Mouse (Mus musculus) brown adipose tissue, adult 24 weeks (tissue): ENCODE results near the gene Ccnh. TPM values are rescaled to one million over a fixed set of nuclear protein-coding genes. Genes with fewer than 3 reads are reported as not detected.
"Not testable (repeated sequence)": the region's sequence is repeated elsewhere in the genome, so short reads cannot be mapped to it uniquely, and the experiment has no call there.

ENCODE experiments used
- H3K27ac ChIP-seq: fragments of 200-500 bp; replicated peaks from 2 replicates; pipeline ENCODE4 v1.5.1; 2012; ENCODE audit warnings: low read depth, mild to moderate bottlenecking, low read length
- H3K4me1 ChIP-seq: fragments of 200-500 bp; 2 replicates; pipeline ENCODE4 v1.6.1; 2012; ENCODE audit warnings: low read length, mixed read lengths; ENCODE audit not compliant: control insufficient read depth, insufficient read depth, insufficient read length
- H3K4me3 ChIP-seq: fragments of 200-500 bp; 2 replicates; pipeline ENCODE4 v1.5.1; 2012; ENCODE audit warnings: low read depth, mild to moderate bottlenecking, low read length, moderate library complexity; ENCODE audit not compliant: insufficient read depth
- polyA plus RNA-seq: library from polyadenylated mRNA; stranded (reverse); fragments of >200 nt; gene quantifications from 2 replicates; pipeline ENCODE4 v1.2.4, GENCODE M21; 2012; ENCODE audit not compliant: missing spikeins, insufficient read depth, insufficient read length

Gene Ccnh
- 55.1 and 58.8 TPM in 2 replicates for polyA plus RNA-seq

- peaks cover 5% of the 10 kb centered on the region; the same call in 1 of the 2 replicates for H3K4me1 ChIP-seq
- peak within 1 kb of the TSS; percentile 67 for H3K27ac ChIP-seq
These were observed at the start of gene Ccnh for GRCm38 (mm10) chr13:85188903-85189643. TSS of gene Ccnh (plus strand) at chr13:85189408.

GRCm38 (mm10) chr13:85143361-85143760 is 45.8 kb upstream of the Ccnh start:
- H3K4me1 ChIP-seq, H3K27ac ChIP-seq, H3K4me3 ChIP-seq: not testable (repeated sequence)

More at GRCm38 (mm10) chr13:85188903-85189643, at the start of gene Ccnh:
- H3K4me3 ChIP-seq, result peak within 1 kb of the TSS; percentile 91

GRCm38 (mm10) chr13:85146471-85146870 is 42.7 kb upstream of the Ccnh start:
- Histone ChIP-seq H3K4me1 (no peaks in the 10 kb centered on the region), H3K4me3 (no peak overlapping the region), H3K27ac (no peak overlapping the region)

GRCm38 (mm10) chr13:85154746-85155145 is 34.5 kb upstream of the Ccnh start:
- Histone ChIP-seq H3K4me1 (no peaks in the 10 kb centered on the region), H3K27ac (no peak overlapping the region), H3K4me3 (no peak overlapping the region)

- H3K4me1 ChIP-seq, result no peaks in the 10 kb centered on the region
- no peak overlapping the region for H3K4me3 ChIP-seq
- no peak overlapping the region for H3K27ac ChIP-seq
These were observed 29.2 kb upstream of the Ccnh start for GRCm38 (mm10) chr13:85159971-85160370.

- H3K27ac ChIP-seq, result no peak overlapping the region
- no peak overlapping the region for H3K4me3 ChIP-seq
- H3K4me1 ChIP-seq, result no peaks in the 10 kb centered on the region
These were observed 24.6 kb upstream of the Ccnh start for GRCm38 (mm10) chr13:85164512-85165124.

GRCm38 (mm10) chr13:85189644-85190121 is 475 bp downstream of the Ccnh start:
- Histone ChIP-seq H3K4me1 (peaks cover 5% of the 10 kb centered on the region; the same call in 1 of the 2 replicates), H3K4me3 (peak overlapping the region; percentile 91), H3K27ac (peak overlapping the region; percentile 67)

- peaks cover 5% of the 10 kb centered on the region; the same call in 1 of the 2 replicates for H3K4me1 ChIP-seq
- H3K27ac ChIP-seq, result no peak overlapping the region
- H3K4me3 ChIP-seq, result no peak overlapping the region
These were observed 2.0 kb downstream of the Ccnh start for GRCm38 (mm10) chr13:85191253-85191652.

- H3K4me3 ChIP-seq, result no peak overlapping the region
- no peaks in the 10 kb centered on the region for H3K4me1 ChIP-seq
- H3K27ac ChIP-seq, result no peak overlapping the region
These were observed 18.3 kb downstream of the Ccnh start for GRCm38 (mm10) chr13:85207493-85207892.

- H3K4me1 ChIP-seq, result no peaks in the 10 kb centered on the region
- H3K27ac ChIP-seq, result no peak overlapping the region
- no peak overlapping the region for H3K4me3 ChIP-seq
These were observed 19.4 kb downstream of the Ccnh start for GRCm38 (mm10) chr13:85208656-85209055.

- H3K27ac ChIP-seq, result no peak overlapping the region
- no peaks in the 10 kb centered on the region for H3K4me1 ChIP-seq
- H3K4me3 ChIP-seq, result no peak overlapping the region
These were observed 21.1 kb downstream of the Ccnh start for GRCm38 (mm10) chr13:85210353-85210752.

- no peak overlapping the region for H3K4me3 ChIP-seq
- H3K27ac ChIP-seq, result no peak overlapping the region
- no peaks in the 10 kb centered on the region for H3K4me1 ChIP-seq
These were observed 29.4 kb downstream of the Ccnh start for GRCm38 (mm10) chr13:85218656-85219055.

- Histone ChIP-seq H3K4me3 (no peak overlapping the region), H3K4me1 (no peaks in the 10 kb centered on the region), H3K27ac (no peak overlapping the region)
These were observed 49.6 kb downstream of the Ccnh start for GRCm38 (mm10) chr13:85238760-85239159.
